Mouse (Mus musculus) liver, adult 2 months (tissue): ENCODE measurements at regions not wholly inside any gene's neighbourhood (a gene's known extent, or its start where the extent isn't known, plus 50 kb on each side); places are given as distances from the start of the nearest gene placed in this dataset.

Source experiments
- CTCF ChIP-seq: fragments of 200-500 bp; IDR thresholded peaks from 2 replicates; pipeline ENCODE4 v1.5.1; 2011; ENCODE audit warnings: low read depth, low read length, control low read depth
- POLR2A ChIP-seq: fragments of 200-500 bp; IDR thresholded peaks from 2 replicates; pipeline ENCODE4 v1.6.1; 2011; ENCODE audit warnings: low read length, control low read depth; ENCODE audit not compliant: insufficient read depth; ENCODE audit errors: extremely low read depth

- TF ChIP-seq POLR2A (no peak), CTCF (no peak)
Measured at GRCm38 (mm10) chr13:50092537-50092936, 157.6 kb downstream of the Gm906 start.
